Mouse (Mus musculus): ENCODE results near the gene Hnrnpll.

- TF ChIP-seq EP300 (IDR thresholded peaks at IDR 0.05; ENCODE audit: insufficient read depth, low read depth, low read length): no peak
- no peak for TF ChIP-seq POLR2A (IDR thresholded peaks at IDR 0.05; ENCODE audit: insufficient read depth, low read length)
- TF ChIP-seq CTCF (IDR thresholded peaks at IDR 0.05; ENCODE audit: low read depth, low read length): no peak
These were observed 10.5 kb downstream of the Hnrnpll start for GRCm38 (mm10) chr17:80051682-80052081.

Data from ES-Bruce4 (cell line).